Mouse (Mus musculus) kidney, adult 9 months (tissue): ENCODE results near the gene Rem2.
A peak's percentile ranks its signal among the peaks of the same experiment; 100 is the strongest.

Experiments
- DNase-seq: peaks from one replicate; pipeline ENCODE4 v3.0.0; 2022

Gene Rem2

GRCm38 (mm10) chr14:54475941-54476844 lies at the start of gene Rem2:
Gene Rem2 (plus strand): TSS chr14:54476100.
- peak; percentile 49 for DNase-seq

- peak; percentile 95 for DNase-seq
Observed at GRCm38 (mm10) chr14:54426689-54427398, 49.1 kb upstream of the Rem2 start, which contains the start of gene Mrpl52. Gene Mrpl52 (plus strand): TSS chr14:54426909.

DNA sequence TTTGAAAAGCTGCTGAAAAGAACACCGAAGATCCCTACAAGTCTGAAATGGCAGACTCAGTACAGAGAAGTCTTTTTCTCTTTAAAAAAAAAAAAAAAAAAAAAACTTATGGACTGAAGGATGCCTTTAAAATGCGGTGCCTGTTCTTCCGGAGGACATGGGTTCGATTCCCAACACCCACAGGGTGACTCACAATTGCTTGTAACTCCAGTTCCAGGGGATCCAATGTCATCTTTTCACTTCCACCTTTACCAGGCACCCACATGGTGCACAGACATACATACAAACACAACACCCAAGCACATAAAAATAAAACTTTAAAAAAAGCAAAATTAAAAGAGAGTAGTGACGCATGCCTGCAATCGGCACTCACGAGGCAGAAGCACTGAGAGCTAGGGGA lies 48.2 kb upstream of the Rem2 start:
- no peak for DNase-seq

DNA sequence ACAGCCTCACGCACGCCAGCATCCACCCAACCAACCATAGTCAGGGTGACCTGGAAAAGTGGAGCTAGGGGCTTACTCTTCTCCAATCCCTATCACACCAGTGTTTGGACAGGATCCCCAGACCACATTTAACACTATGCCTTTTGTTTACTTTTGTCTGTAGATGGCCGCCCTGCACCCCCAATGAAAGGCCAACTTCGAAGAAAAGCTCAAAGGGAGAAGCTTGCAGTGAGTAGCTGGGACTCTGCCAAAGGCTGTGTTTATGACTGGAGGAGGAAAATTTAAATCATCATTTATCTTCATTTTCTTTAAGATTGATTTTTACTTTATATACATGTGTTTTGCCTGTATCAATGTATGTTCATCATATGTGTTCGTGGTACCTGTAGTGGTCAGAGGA lies 47.5 kb upstream of the Rem2 start:
- DNase-seq, result no peak

GRCm38 (mm10) chr14:54429332-54430093 lies 46.4 kb upstream of the Rem2 start:
- DNase-seq, result no peak

GRCm38 (mm10) chr14:54430406-54431145 lies 45.3 kb upstream of the Rem2 start:
- DNase-seq, result no peak

GRCm38 (mm10) chr14:54431334-54432077 lies 44.4 kb upstream of the Rem2 start, which contains the start of gene Mmp14:
Gene Mmp14 (plus strand): TSS chr14:54431612.
- DNase-seq, result no peak

DNA sequence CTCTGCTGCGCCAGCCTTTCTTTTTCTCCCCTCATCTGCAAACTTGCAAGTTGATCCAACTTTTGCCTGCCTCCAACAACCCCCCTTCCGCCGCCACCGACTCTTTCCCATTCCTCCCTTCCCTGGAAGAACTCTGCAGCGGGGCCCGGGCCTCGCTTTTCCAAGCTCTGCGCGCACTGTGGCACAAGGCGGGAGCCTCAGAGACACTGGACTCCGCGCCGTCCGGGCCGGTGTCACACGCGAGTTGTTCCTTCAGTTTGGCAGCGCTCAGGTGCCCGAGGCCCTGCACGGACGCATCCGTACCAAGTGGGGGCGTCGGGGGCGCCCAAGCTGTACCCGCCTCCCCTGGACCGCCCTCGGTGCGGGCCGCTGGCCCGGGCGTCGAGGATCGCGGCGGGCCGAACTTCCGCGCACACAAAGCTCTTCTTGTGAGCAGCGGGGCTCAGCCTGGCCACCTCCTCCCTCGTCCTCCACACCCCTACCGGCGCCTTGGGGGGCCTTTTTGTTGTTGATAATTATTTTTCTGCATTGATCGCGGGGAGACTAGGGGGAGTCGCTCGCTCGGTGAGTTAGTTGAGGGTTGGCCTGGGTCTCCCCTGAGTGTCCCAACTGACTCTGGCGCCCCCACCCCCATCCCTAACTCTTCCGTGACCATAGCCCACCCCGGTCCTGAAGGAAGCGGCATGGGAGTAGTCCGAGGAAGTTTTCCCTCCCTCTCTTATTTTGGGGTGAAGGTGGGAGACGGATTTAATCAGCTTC lies 43.6 kb upstream of the Rem2 start:
- no peak for DNase-seq

DNA sequence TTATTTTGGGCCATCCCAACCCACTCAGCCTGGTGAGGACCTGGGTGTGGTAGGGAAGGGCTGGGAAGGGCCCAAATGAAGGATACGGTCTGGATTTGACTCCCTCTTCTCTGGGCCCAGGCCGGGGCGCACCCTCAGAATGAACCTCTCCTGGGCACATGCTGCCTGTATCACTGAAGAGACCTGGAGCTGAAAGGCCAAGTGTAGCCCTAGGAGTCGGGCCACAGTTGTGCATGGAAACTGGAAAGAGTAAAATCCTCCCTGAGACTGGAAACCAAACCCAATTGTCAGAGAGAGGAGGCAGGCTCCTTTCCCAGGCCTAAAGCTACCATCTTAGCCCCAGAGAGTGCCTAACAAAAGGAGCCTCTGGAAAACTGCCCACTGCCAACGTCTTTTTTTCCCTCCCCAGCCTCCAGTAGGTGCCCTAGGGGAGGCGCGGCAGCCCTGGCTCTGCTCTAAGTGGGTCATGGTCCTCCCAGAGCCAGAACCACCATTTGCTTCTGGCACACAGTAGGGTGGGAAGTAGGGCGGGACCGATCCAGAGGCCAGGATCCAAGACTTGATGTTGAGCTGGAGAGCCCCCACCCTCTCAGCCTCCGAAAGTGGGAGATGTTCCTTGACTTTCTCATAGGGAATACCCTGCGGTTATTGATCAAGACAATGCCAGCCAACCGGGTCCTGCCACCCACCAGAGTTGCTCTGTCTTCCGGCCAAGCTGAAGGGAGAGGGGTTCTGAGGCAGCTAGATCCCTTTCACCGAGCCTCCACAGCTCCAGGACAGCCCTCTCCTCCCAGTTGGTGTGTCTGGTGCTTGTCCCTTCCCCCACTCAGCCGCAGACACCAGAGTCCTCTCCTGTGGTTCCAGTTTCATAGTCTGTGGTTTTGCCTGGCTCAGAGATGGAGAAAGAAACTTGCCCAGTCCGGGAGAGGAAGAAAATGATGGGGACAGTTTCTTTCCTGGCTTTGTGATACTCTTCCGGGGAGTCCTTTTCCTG lies 42.8 kb upstream of the Rem2 start:
- no peak for DNase-seq

- no peak for DNase-seq
Observed at GRCm38 (mm10) chr14:54433941-54434531, 41.9 kb upstream of the Rem2 start.

- DNase-seq, result no peak
Observed at GRCm38 (mm10) chr14:54435194-54435918, 40.5 kb upstream of the Rem2 start.

DNA sequence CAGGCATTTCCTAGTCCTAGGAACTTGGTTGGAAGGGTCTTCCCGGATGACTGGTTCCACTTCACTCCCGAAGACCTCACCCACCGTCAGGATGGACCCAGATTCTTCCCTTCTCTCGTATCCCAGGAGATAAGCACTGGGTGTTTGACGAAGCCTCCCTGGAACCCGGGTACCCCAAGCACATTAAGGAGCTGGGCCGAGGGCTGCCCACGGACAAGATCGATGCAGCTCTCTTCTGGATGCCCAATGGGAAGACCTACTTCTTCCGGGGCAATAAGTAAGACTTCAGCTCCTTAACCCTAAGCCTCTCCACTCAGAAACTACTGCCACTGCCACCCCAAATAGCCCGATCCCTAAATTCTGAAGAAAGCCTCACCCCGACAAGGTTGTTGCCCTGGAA lies 36.7 kb upstream of the Rem2 start:
- DNase-seq, result no peak

DNA sequence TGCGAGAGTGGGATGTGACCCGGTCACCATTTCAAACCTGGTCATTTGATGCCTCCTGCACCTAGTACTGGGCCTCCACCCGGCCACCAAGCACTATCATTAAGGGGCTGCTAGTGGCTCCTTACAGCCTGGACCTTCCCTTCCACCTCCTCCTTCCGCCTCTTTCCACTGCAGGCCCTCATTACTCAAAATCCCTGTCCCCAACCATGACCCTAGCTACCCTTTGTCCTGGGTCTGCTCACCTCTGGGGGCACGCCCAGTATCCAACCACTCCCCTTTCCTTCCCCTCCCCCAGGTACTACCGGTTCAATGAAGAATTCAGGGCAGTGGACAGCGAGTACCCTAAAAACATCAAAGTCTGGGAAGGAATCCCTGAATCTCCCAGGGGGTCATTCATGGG lies 36.3 kb upstream of the Rem2 start:
- DNase-seq, result no peak

GRCm38 (mm10) chr14:54440538-54440937 lies 35.4 kb upstream of the Rem2 start:
- no peak for DNase-seq

- no peak for DNase-seq
Observed at GRCm38 (mm10) chr14:54441365-54441764, 34.5 kb upstream of the Rem2 start.

- DNase-seq, result no peak
Observed at GRCm38 (mm10) chr14:54442548-54442947, 33.4 kb upstream of the Rem2 start.

- no peak for DNase-seq
Observed at GRCm38 (mm10) chr14:54443196-54443595, 32.7 kb upstream of the Rem2 start.
